Mouse (Mus musculus): ENCODE data around the gene Olfr124.

GRCm38 (mm10) chr17:37793229-37793628 lies 6.5 kb upstream of the Olfr124 start, which contains the start of gene Olfr123:
- TF ChIP-seq CTCF (IDR thresholded peaks at IDR 0.05; ENCODE audit: extremely low read depth, insufficient read depth, low read length) (no peak), POLR2A (IDR thresholded peaks at IDR 0.05; ENCODE audit: extremely low read depth, insufficient read depth, low read length) (no peak)

All from cortical plate, adult 2 months (tissue).